Mouse (Mus musculus): ENCODE data around the gene Ank3. TPM values are rescaled to one million over a fixed set of nuclear protein-coding genes. Genes with fewer than 3 reads are reported as not detected.

The Ank3 gene
- total and polyA plus RNA-seq, 3 experiments = 3.2 to 6.7 TPM; not detected in 1

GRCm38 (mm10) chr10:69351842-69352211 lies 46.7 kb upstream of the Ank3 start:
- Histone ChIP-seq H3K9ac (ENCODE audit: control insufficient read depth, low read depth, low read length, poor library complexity, severe bottlenecking) (peak overlapping the region; percentile 99), H3K27ac (ENCODE audit: control insufficient read depth, low read depth, low read length) (peak overlapping the region; percentile 74), H3K4me1 (ENCODE audit: control insufficient read depth in 1 of 2, insufficient read depth in 2 of 2, low read length in 2 of 2) (peaks cover 0 to 13% of the 10 kb centered on the region in 2 experiments; a peak in 2 of 4 replicates)

GRCm38 (mm10) chr10:69352212-69353085 lies 46.1 kb upstream of the Ank3 start, which contains the start of gene Cdk1:
Gene Cdk1 (minus strand): TSS chr10:69352938.
- peak; percentile 99 for TF ChIP-seq E2F4 (IDR thresholded peaks at IDR 0.05; ENCODE audit: borderline replicate concordance, low read depth, low read length)
- TF ChIP-seq POLR2AphosphoS2 (IDR thresholded peaks at IDR 0.05; ENCODE audit: low read length) = peak; percentile 92
- TF ChIP-seq GABPA (IDR thresholded peaks at IDR 0.05; ENCODE audit: low read depth, low read length) = no peak
- 0 out of 2 replicates have a peak, but pooled peaks have one; percentile 65 for TF ChIP-seq HCFC1 (IDR thresholded peaks at IDR 0.05; ENCODE audit: low read depth, low read length)
- TF ChIP-seq MXI1 (IDR thresholded peaks at IDR 0.05; ENCODE audit: low read depth, low read length) = peak; percentile 84
- TF ChIP-seq KAT2A (conservative IDR thresholded peaks at IDR 0.05; ENCODE audit: low read depth, low read length) = no peak; the same call in 1 of the 2 replicates
- TF ChIP-seq EP300 (IDR thresholded peaks at IDR 0.05; ENCODE audit: low read depth in 1 of 2, low read length in 2 of 2) = no peak
- TF ChIP-seq NELFE (IDR thresholded peaks at IDR 0.05; ENCODE audit: low read depth, low read length) = peak; percentile 97
- TF ChIP-seq UBTF (IDR thresholded peaks at IDR 0.05; ENCODE audit: borderline replicate concordance, insufficient read depth, low read depth, low read length) = no peak
- no peak for TF ChIP-seq GATA1 (IDR thresholded peaks at IDR 0.05; ENCODE audit: low read depth, low read length)
- peak; percentile 43; the same call in 1 of the 2 replicates for TF ChIP-seq MYC (IDR thresholded peaks at IDR 0.05; ENCODE audit: low read depth, low read length)
- TF ChIP-seq TBP (IDR thresholded peaks at IDR 0.05; ENCODE audit: low read depth, low read length) = no peak
- TF ChIP-seq SIN3A (IDR thresholded peaks at IDR 0.05; ENCODE audit: low read length) = peak; percentile 83
- peak; percentile 69; the same call in 1 of the 2 replicates for TF ChIP-seq MAX (IDR thresholded peaks at IDR 0.05; ENCODE audit: low read length)
- no peak for TF ChIP-seq MEF2A (IDR thresholded peaks at IDR 0.05; ENCODE audit: extremely low read depth, insufficient replicate concordance, low read depth, low read length, poor library complexity, severe bottlenecking)
- 0 out of 2 replicates have a peak, but pooled peaks have one; percentile 50 for TF ChIP-seq CHD1 (IDR thresholded peaks at IDR 0.05; ENCODE audit: low read depth, low read length)
- peak; percentile 84 to 95 for TF ChIP-seq POLR2A (IDR thresholded peaks at IDR 0.05; ENCODE audit: control insufficient read depth in 1 of 2, insufficient read depth in 1 of 2, low read depth in 1 of 2, low read length in 2 of 2, poor library complexity in 1 of 2)
- peak; percentile 95 for TF ChIP-seq ZMIZ1 (IDR thresholded peaks at IDR 0.05; ENCODE audit: low read depth, low read length)
- TF ChIP-seq ELF1 (IDR thresholded peaks at IDR 0.05; ENCODE audit: low read depth, low read length) = peak; percentile 45; the same call in 1 of the 2 replicates
- peaks cover 51% of the 10 kb centered on the region for H3K79me2 ChIP-seq (ENCODE audit: control insufficient read depth, insufficient read depth, low read length, poor library complexity)
- H3K9me3 ChIP-seq (replicated peaks; ENCODE audit: insufficient read depth, low read length) = no peaks in the 10 kb centered on the region
- peaks cover 0 to 13% of the 10 kb centered on the region in 2 experiments; a peak in 2 of 4 replicates for H3K4me1 ChIP-seq (ENCODE audit: control insufficient read depth in 1 of 2, insufficient read depth in 2 of 2, low read length in 2 of 2)
- no peaks in the 10 kb centered on the region; a peak in 1 of 4 replicates for H3K27me3 ChIP-seq (ENCODE audit: control insufficient read depth in 1 of 2, insufficient read depth in 2 of 2, low read length in 2 of 2)
- H3K9ac ChIP-seq (ENCODE audit: control insufficient read depth, low read depth, low read length, poor library complexity, severe bottlenecking) = peak within 1 kb of the TSS; percentile 99
- H3K4me3 ChIP-seq (ENCODE audit: control insufficient read depth in 1 of 2, insufficient read depth in 1 of 2, low read depth in 2 of 2, low read length in 2 of 2) = peak within 1 kb of the TSS; percentile 66 to 95
- peaks cover 8 to 24% of the 10 kb centered on the region in 2 experiments for H3K36me3 ChIP-seq (ENCODE audit: control insufficient read depth in 1 of 2, insufficient read depth in 2 of 2, low read length in 2 of 2)
- H3K27ac ChIP-seq (ENCODE audit: control insufficient read depth, low read depth, low read length) = peak within 1 kb of the TSS; percentile 74
- peak; percentile 98 for DNase-seq (ENCODE audit: low read depth, low spot score)

More at GRCm38 (mm10) chr10:69351842-69352211, 46.7 kb upstream of the Ank3 start:
- DNase-seq (ENCODE audit: low read depth, low spot score) = no peak
- peaks cover 56% of the 10 kb centered on the region for H3K79me2 ChIP-seq (ENCODE audit: control insufficient read depth, insufficient read depth, low read length, poor library complexity)
- H3K27me3 ChIP-seq (ENCODE audit: control insufficient read depth in 1 of 2, insufficient read depth in 2 of 2, low read length in 2 of 2) = no peaks in the 10 kb centered on the region; a peak in 1 of 4 replicates
- TF ChIP-seq ELF1 (IDR thresholded peaks at IDR 0.05; ENCODE audit: low read depth, low read length) = no peak
- no peak for TF ChIP-seq MAZ (IDR thresholded peaks at IDR 0.05; ENCODE audit: low read depth, low read length)
- no peak for TF ChIP-seq USF1 (IDR thresholded peaks at IDR 0.05; ENCODE audit: low read depth, low read length)
- TF ChIP-seq E2F4 (IDR thresholded peaks at IDR 0.05; ENCODE audit: borderline replicate concordance, low read depth, low read length) = no peak
- no peak for TF ChIP-seq ZC3H11A (IDR thresholded peaks at IDR 0.05; ENCODE audit: low read depth, low read length)
- no peak for TF ChIP-seq TBP (IDR thresholded peaks at IDR 0.05; ENCODE audit: low read depth, low read length)
- TF ChIP-seq RCOR1 (IDR thresholded peaks at IDR 0.05; ENCODE audit: low read depth, low read length) = no peak
- no peak for TF ChIP-seq ZMIZ1 (IDR thresholded peaks at IDR 0.05; ENCODE audit: low read depth, low read length)
- TF ChIP-seq POLR2AphosphoS2 (IDR thresholded peaks at IDR 0.05; ENCODE audit: low read length) = no peak
- TF ChIP-seq GATA1 (IDR thresholded peaks at IDR 0.05; ENCODE audit: low read depth, low read length) = no peak
- no peaks in the 10 kb centered on the region for H3K9me3 ChIP-seq (replicated peaks; ENCODE audit: insufficient read depth, low read length)
- H3K36me3 ChIP-seq (ENCODE audit: control insufficient read depth in 1 of 2, insufficient read depth in 2 of 2, low read length in 2 of 2) = peaks cover 8 to 24% of the 10 kb centered on the region in 2 experiments
- H3K4me3 ChIP-seq (ENCODE audit: control insufficient read depth in 1 of 2, insufficient read depth in 1 of 2, low read depth in 2 of 2, low read length in 2 of 2) = peak overlapping the region; percentile 66 to 95

Measured in MEL (cell line).